Mouse (Mus musculus) olfactory bulb, adult 2 months (tissue): Measurements from ENCODE around the gene Hist1h4f.

ENCODE experiments used
- CTCF ChIP-seq: fragments of 200-500 bp; IDR thresholded peaks from 2 replicates; pipeline ENCODE4 v1.5.1; 2012; ENCODE audit warnings: low read depth, mild to moderate bottlenecking, low read length, moderate library complexity; ENCODE audit not compliant: insufficient read depth
- POLR2A ChIP-seq: fragments of 200-500 bp; IDR thresholded peaks from 2 replicates; pipeline ENCODE4 v1.6.1; 2012; ENCODE audit warnings: mild to moderate bottlenecking, low read depth, low read length, moderate library complexity; ENCODE audit not compliant: insufficient read depth

DNA sequence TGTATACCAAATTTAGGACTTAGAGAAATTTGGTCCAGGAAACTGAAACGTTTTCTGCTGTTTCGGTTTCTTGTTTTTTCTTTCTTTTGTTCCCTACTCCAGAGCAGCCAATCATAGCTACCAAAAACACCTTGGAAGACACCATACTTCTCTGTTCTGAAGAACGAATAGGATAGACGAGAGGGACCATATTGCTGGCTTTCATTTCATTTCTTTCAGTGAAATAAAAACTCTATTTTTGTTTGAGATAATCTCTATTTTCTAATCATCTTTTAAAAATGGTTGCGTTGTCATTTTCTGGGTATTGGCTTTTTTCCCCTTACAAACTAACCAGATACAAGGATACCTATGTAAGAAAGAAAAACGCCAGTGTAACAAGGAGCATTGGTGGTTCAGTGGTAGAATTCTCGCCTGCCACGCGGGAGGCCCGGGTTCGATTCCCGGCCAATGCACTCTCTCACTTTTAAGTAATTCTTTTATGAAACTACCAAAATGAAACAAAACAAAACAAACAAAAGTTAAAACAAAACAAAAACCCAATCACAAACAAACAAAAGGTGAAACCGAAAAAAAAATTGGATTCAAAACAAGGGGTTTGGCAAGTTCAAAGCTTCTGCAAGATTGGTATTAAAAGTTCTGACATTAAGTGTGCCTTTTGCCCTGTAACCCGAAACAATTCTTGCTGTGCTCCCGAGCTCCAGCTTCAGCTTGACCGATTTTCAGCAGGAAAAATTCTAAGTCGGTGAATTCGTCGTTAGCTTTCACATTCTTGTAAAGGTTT, 34.4 kb downstream of the Hist1h4f start:
- TF ChIP-seq CTCF (no peak), POLR2A (no peak)
